In genomic region chr11:69766126-69766609, GRCm38 (mm10) we compare ENCODE assay signal across 7 mouse cellular contexts. TPM values are rescaled to one million over a fixed set of nuclear protein-coding genes. Genes with fewer than 3 reads are reported as not detected.
DNase-seq lines count a peak whose midpoint lies in the region; ATAC-seq and TF ChIP-seq lines count a peak whose summit lies in the region.

No protein-coding gene starts in this region.

- DNase-seq in adrenal gland, adult 2 months, result peak; percentile 88
- DNase-seq in embryo, embryonic 9.5 days (ENCODE audit: extremely low spot score), result peak; percentile 65

- peak; percentile 72 for ATAC-seq in granulocyte monocyte progenitor cell, adult 5-6 weeks (replicated peaks; ENCODE audit: poor library complexity, severe bottlenecking)
- ATAC-seq in intestine, postnatal 0 days, result peak; percentile 73
- ATAC-seq in limb, embryonic 12.5 days (ENCODE audit: insufficient number of reproducible peaks, insufficient read depth, low FRiP score, low TSS enrichment, low read depth), result peak; percentile 63
- peak; percentile 68; the same call in 1 of the 2 replicates for ATAC-seq in midbrain, embryonic 12.5 days (ENCODE audit: low FRiP score, low read depth)

- H3K9ac ChIP-seq in intestine, postnatal 0 days (ENCODE audit: low read depth, low read length), result peak overlapping the region; percentile 91
- H3K9ac ChIP-seq in limb, embryonic 12.5 days (replicated peaks), result peak overlapping the region; percentile 92
- H3K9ac ChIP-seq in midbrain, embryonic 12.5 days (replicated peaks), result peak overlapping the region; percentile 92

- peak overlapping the region; percentile 86 for H3K27ac ChIP-seq in intestine, postnatal 0 days (ENCODE audit: low read depth, low read length)
- peak overlapping the region; percentile 79 for H3K27ac ChIP-seq in limb, embryonic 12.5 days
- H3K27ac ChIP-seq in midbrain, embryonic 12.5 days (replicated peaks), result peak overlapping the region; percentile 72
- peak overlapping the region; percentile 77 for H3K27ac ChIP-seq in small intestine, adult 2 months (ENCODE audit: insufficient read depth, low read depth, low read length)

- no peaks in the 10 kb centered on the region for H3K4me1 ChIP-seq in intestine, postnatal 0 days (replicated peaks; ENCODE audit: control insufficient read depth, insufficient read depth, low read length)
- H3K4me1 ChIP-seq in limb, embryonic 12.5 days (replicated peaks), result peaks cover 26% of the 10 kb centered on the region
- peaks cover 20% of the 10 kb centered on the region for H3K4me1 ChIP-seq in midbrain, embryonic 12.5 days
- H3K4me1 ChIP-seq in small intestine, adult 2 months (ENCODE audit: control insufficient read depth, insufficient read depth, insufficient read length, low read length), result peaks cover 3% of the 10 kb centered on the region

- H3K27me3 ChIP-seq in intestine, postnatal 0 days (replicated peaks; ENCODE audit: control insufficient read depth, insufficient read depth, low read length), result no peaks in the 10 kb centered on the region
- H3K27me3 ChIP-seq in limb, embryonic 12.5 days, result no peaks in the 10 kb centered on the region
- H3K27me3 ChIP-seq in midbrain, embryonic 12.5 days, result peaks cover 8% of the 10 kb centered on the region
- H3K27me3 ChIP-seq in small intestine, adult 2 months (ENCODE audit: control insufficient read depth, insufficient read depth, low read length), result no peaks in the 10 kb centered on the region

- peak overlapping the region; percentile 93 for H3K4me2 ChIP-seq in intestine, postnatal 0 days (replicated peaks; ENCODE audit: low read depth)
- peak overlapping the region; percentile 78 for H3K4me2 ChIP-seq in limb, embryonic 12.5 days
- H3K4me2 ChIP-seq in midbrain, embryonic 12.5 days (replicated peaks), result peak overlapping the region; percentile 69

- WGBS in intestine, postnatal 0 days, result under 1% methylated on average over 36 of the region's 37 CpGs
- WGBS in limb, embryonic 12.5 days, result under 1% methylated on average over 37 of the region's 37 CpGs
- under 1% methylated on average over 34 of the region's 37 CpGs for WGBS in midbrain, embryonic 12.5 days
- under 1% methylated on average over 32 of the region's 37 CpGs for WGBS in small intestine, adult 2 months

- peak overlapping the region; percentile 93 for H3K4me3 ChIP-seq in intestine, postnatal 0 days (ENCODE audit: low read depth, low read length)
- peak overlapping the region; percentile 86 for H3K4me3 ChIP-seq in limb, embryonic 12.5 days (replicated peaks)
- H3K4me3 ChIP-seq in midbrain, embryonic 12.5 days, result peak overlapping the region; percentile 72
- peak overlapping the region; percentile 98 for H3K4me3 ChIP-seq in small intestine, adult 2 months (ENCODE audit: low read depth, low read length)

- peak; percentile 24; the same call in 1 of the 2 replicates for TF ChIP-seq POLR2A in small intestine, adult 2 months (IDR thresholded peaks at IDR 0.05; ENCODE audit: low read depth, low read length)

- TF ChIP-seq CTCF in intestine, postnatal 0 days (IDR thresholded peaks at IDR 0.05; ENCODE audit: low read depth), result no peak
- TF ChIP-seq CTCF in small intestine, adult 2 months (IDR thresholded peaks at IDR 0.05; ENCODE audit: extremely low read depth, insufficient read length, insufficient replicate concordance, low read depth, low read length), result no peak

- no peaks in the 10 kb centered on the region for H3K9me3 ChIP-seq in intestine, postnatal 0 days (ENCODE audit: control insufficient read depth)
- no peaks in the 10 kb centered on the region for H3K9me3 ChIP-seq in limb, embryonic 12.5 days
- H3K9me3 ChIP-seq in midbrain, embryonic 12.5 days, result no peaks in the 10 kb centered on the region

- H3K36me3 ChIP-seq in intestine, postnatal 0 days (ENCODE audit: control insufficient read depth, insufficient read depth), result peaks cover 4% of the 10 kb centered on the region; the same call in 1 of the 2 replicates
- H3K36me3 ChIP-seq in limb, embryonic 12.5 days, result no peaks in the 10 kb centered on the region
- H3K36me3 ChIP-seq in midbrain, embryonic 12.5 days, result no peaks in the 10 kb centered on the region
- H3K36me3 ChIP-seq in small intestine, adult 2 months (ENCODE audit: control insufficient read depth, insufficient read depth, low read length), result no peaks in the 10 kb centered on the region

RNA-seq across cellular contexts. Expression of gene Zbtb4, which starts 0.5 kb away (rescaled TPM):
- total RNA-seq in adrenal gland, adult 2 months (2021), result 10 to 100 TPM; 47.3 to 74.8 TPM
- 66.0 and 73.6 TPM in 2 replicates for polyA plus RNA-seq in adrenal gland, adult 2 months (2012; rRNA removed)
- 1.8 and 2.1 TPM in 2 replicates for total RNA-seq in granulocyte monocyte progenitor cell, adult 5-6 weeks (2014; fragmentation: Nextera tagmentation)
- 0.26 and 0.43 TPM in 2 replicates for total RNA-seq in granulocyte monocyte progenitor cell, adult 5-6 weeks (2017)
- polyA plus RNA-seq in intestine, postnatal 0 days (2015; fragmentation: Nextera tagmentation; extraction: Ambion mirVana), result 2.1 and 2.4 TPM in 2 replicates
- polyA plus RNA-seq in limb, embryonic 12.5 days (2016; fragmentation: Nextera tagmentation; extraction: Ambion mirVana), result 1.9 and 2.4 TPM in 2 replicates
- polyA plus RNA-seq in midbrain, embryonic 12.5 days (2016; fragmentation: Nextera tagmentation; extraction: Ambion mirVana), result 2.0 TPM in 2 replicates
- polyA plus RNA-seq in small intestine, adult 2 months (2012; rRNA removed), result 12.1 and 16.5 TPM in 2 replicates

RNA-seq across cellular contexts. Expression of gene Slc35g3, which starts 4.4 kb away (rescaled TPM):
- total RNA-seq in adrenal gland, adult 2 months (2021), result not detected
- polyA plus RNA-seq in adrenal gland, adult 2 months (2012; rRNA removed), result not detected in 2 replicates
- not detected in 2 replicates for total RNA-seq in granulocyte monocyte progenitor cell, adult 5-6 weeks (2014; fragmentation: Nextera tagmentation)
- total RNA-seq in granulocyte monocyte progenitor cell, adult 5-6 weeks (2017), result not detected in 2 replicates
- 0.09 and 0.12 TPM in 2 replicates for polyA plus RNA-seq in intestine, postnatal 0 days (2015; fragmentation: Nextera tagmentation; extraction: Ambion mirVana)
- polyA plus RNA-seq in limb, embryonic 12.5 days (2016; fragmentation: Nextera tagmentation; extraction: Ambion mirVana), result 0.13 and 0.18 TPM in 2 replicates
- polyA plus RNA-seq in midbrain, embryonic 12.5 days (2016; fragmentation: Nextera tagmentation; extraction: Ambion mirVana), result 0.18 and 0.27 TPM in 2 replicates
- 0.08 and 0.16 TPM in 2 replicates for polyA plus RNA-seq in small intestine, adult 2 months (2012; rRNA removed)

RNA-seq across cellular contexts. Expression of gene Polr2a, which starts 7.7 kb away (rescaled TPM):
- total RNA-seq in adrenal gland, adult 2 months (2021), result 10 to 100 TPM; 71.4 to 77.9 TPM
- 20.6 and 38.3 TPM in 2 replicates for polyA plus RNA-seq in adrenal gland, adult 2 months (2012; rRNA removed)
- 153 and 165 TPM in 2 replicates for total RNA-seq in granulocyte monocyte progenitor cell, adult 5-6 weeks (2014; fragmentation: Nextera tagmentation)
- 30.2 and 38.5 TPM in 2 replicates for total RNA-seq in granulocyte monocyte progenitor cell, adult 5-6 weeks (2017)
- polyA plus RNA-seq in intestine, postnatal 0 days (2015; fragmentation: Nextera tagmentation; extraction: Ambion mirVana), result 13.3 and 14.0 TPM in 2 replicates
- 27.2 and 38.1 TPM in 2 replicates for polyA plus RNA-seq in limb, embryonic 12.5 days (2016; fragmentation: Nextera tagmentation; extraction: Ambion mirVana)
- 32.0 and 37.1 TPM in 2 replicates for polyA plus RNA-seq in midbrain, embryonic 12.5 days (2016; fragmentation: Nextera tagmentation; extraction: Ambion mirVana)
- polyA plus RNA-seq in small intestine, adult 2 months (2012; rRNA removed), result 22.5 and 62.3 TPM in 2 replicates

RNA-seq across cellular contexts. Expression of gene Chrnb1, which starts 29.6 kb away (rescaled TPM):
- total RNA-seq in adrenal gland, adult 2 months (2021), result 1 to 10 TPM; 1.7 to 3.1 TPM
- polyA plus RNA-seq in adrenal gland, adult 2 months (2012; rRNA removed), result 2.7 and 3.0 TPM in 2 replicates
- total RNA-seq in granulocyte monocyte progenitor cell, adult 5-6 weeks (2014; fragmentation: Nextera tagmentation), result not detected in 2 replicates
- total RNA-seq in granulocyte monocyte progenitor cell, adult 5-6 weeks (2017), result 0.82 TPM in 1 of 2 replicates, not detected in the other
- polyA plus RNA-seq in intestine, postnatal 0 days (2015; fragmentation: Nextera tagmentation; extraction: Ambion mirVana), result 2.4 and 2.8 TPM in 2 replicates
- polyA plus RNA-seq in limb, embryonic 12.5 days (2016; fragmentation: Nextera tagmentation; extraction: Ambion mirVana), result 15.4 and 17.1 TPM in 2 replicates
- polyA plus RNA-seq in midbrain, embryonic 12.5 days (2016; fragmentation: Nextera tagmentation; extraction: Ambion mirVana), result 1.3 and 1.7 TPM in 2 replicates
- polyA plus RNA-seq in small intestine, adult 2 months (2012; rRNA removed), result 5.5 and 8.7 TPM in 2 replicates

RNA-seq across cellular contexts. Expression of gene Fgf11, which starts 35.5 kb away (rescaled TPM):
- total RNA-seq in adrenal gland, adult 2 months (2021), result 10 to 100 TPM in 1 of 2 experiments, 1 to 10 TPM in 1; 4.6 to 12.8 TPM
- 6.0 and 13.4 TPM in 2 replicates for polyA plus RNA-seq in adrenal gland, adult 2 months (2012; rRNA removed)
- 1.6 and 2.9 TPM in 2 replicates for total RNA-seq in granulocyte monocyte progenitor cell, adult 5-6 weeks (2014; fragmentation: Nextera tagmentation)
- not detected in 2 replicates for total RNA-seq in granulocyte monocyte progenitor cell, adult 5-6 weeks (2017)
- polyA plus RNA-seq in intestine, postnatal 0 days (2015; fragmentation: Nextera tagmentation; extraction: Ambion mirVana), result 0.18 and 0.38 TPM in 2 replicates
- polyA plus RNA-seq in limb, embryonic 12.5 days (2016; fragmentation: Nextera tagmentation; extraction: Ambion mirVana), result 1.2 and 1.5 TPM in 2 replicates
- polyA plus RNA-seq in midbrain, embryonic 12.5 days (2016; fragmentation: Nextera tagmentation; extraction: Ambion mirVana), result 2.7 and 2.9 TPM in 2 replicates
- 3.6 and 4.8 TPM in 2 replicates for polyA plus RNA-seq in small intestine, adult 2 months (2012; rRNA removed)

Comparison
In these comparisons a context has a peak if more than half of its experiments do, and no peak if none do; other contexts are left out.
1. Peak in every context shown above with its lines: DNase-seq, ATAC-seq, H3K4me3 ChIP-seq and H3K27ac ChIP-seq.